Mouse (Mus musculus): ENCODE results near the gene Zfp811.

Zfp811 gene

DNA sequence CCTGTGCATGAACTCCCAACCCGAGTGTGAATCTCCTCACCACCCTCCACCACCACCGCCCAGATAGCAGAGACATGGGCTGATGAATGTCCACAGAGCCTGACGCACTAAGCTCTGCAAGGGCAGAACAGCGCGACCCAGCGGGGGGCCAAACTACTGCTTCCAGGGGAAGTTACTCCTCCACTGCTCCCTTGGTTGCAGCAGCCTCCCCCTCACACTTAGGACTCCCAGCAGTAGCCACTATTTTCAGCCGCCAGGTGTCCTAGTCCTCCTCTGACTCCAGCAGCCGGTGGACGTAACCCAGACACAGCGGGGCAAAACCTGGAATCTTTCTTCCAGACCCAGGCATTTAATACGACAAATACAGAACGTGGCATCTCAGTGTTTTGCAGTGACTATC lies 56.1 kb downstream of the Zfp811 start:
- no peak for DNase-seq (ENCODE audit: low read depth, low spot score)

DNA sequence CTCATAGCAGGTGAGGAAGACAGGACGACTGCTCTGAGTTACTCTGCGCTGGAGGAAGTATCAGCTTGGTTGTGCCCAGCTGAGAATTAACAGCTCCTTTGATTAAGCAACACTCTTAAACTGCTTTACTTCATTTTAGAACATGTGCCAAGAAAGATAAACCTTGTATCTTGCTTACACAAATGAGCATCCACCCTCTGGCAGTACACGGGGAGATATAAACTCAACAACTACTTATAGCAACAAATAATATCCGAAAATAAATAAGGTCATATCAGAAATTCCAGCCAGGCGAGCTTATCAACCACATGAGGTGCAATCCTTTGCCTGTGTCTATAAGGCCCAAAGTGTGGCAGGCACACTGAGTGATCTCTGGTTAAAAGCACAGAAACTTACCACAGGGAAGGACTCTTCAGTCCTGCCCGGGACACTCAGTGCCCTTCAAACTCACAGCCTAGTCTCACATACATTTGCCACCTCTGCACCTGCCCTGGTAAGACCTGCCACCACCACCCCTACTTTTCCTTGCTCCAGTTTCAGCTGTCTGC lies 56.8 kb downstream of the Zfp811 start:
- no peak for DNase-seq (ENCODE audit: low read depth, low spot score)

DNA sequence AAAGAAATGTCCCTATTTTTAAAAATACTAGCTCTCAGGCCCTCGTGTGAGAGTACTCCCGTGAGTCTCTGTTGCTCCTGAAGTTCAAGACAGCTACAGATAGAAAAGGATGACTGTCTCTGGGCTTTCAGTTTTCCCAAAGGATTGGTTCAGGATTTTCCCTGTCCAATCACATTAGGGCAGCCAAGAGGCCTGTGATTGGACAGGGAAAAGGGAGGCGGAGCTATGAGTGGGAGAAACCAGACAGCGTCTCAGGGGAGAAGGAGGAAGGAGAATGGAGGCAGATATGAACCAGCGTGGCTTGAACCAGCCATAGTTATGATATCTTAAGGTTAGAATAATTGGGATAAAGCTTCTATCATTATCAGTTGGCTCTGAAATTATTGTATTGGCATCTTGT lies 59.1 kb downstream of the Zfp811 start:
- peak; percentile 9 for DNase-seq (ENCODE audit: low read depth, low spot score)

Data from 3T3-L1 (cell line).